Mouse (Mus musculus): ENCODE measurements around the gene Dicer1. TPM values are rescaled to one million over a fixed set of nuclear protein-coding genes. Genes with fewer than 3 reads are reported as not detected.

Gene Dicer1
- total RNA-seq, 2 experiments from 2014 or later, result 77.0 to 80.2 TPM

- DNase-seq, result no peak
- intact Hi-C loops (cut with DNase I), result no loop called here
These were observed 72.5 kb downstream of the Dicer1 start for GRCm38 (mm10) chr12:104679121-104679818.

- intact Hi-C loops (cut with DNase I), result no loop called here
- no peak for DNase-seq
These were observed 73.3 kb downstream of the Dicer1 start for GRCm38 (mm10) chr12:104678462-104678861.

DNA sequence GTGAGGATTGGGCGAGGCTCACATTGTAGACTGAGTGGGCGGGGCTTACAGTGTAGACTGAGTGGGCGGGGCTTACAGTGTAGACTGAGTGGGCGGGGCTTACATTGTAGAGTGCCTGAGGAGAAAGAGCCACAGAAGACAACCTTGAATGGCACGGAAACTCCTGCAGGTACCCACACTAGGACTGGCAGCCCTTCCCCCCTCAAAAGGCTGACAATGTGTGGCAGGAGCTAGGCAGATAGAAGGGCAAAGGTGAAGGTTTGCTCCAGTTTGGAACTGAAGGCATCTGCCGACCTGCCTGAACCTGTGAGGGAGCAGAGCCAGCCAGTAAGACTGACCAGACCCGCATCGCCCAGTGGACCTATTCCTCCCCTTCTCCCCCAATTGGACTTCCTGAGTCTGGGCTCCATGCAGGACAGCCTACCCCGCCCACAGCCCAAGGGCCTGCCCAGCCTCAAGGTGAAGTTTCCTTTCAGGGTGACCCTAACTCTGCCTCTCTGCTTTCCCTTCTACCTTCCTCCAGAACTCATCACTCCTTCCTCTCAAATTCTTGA, 74.3 kb downstream of the Dicer1 start:
- DNase-seq, result no peak
- intact Hi-C loops (cut with DNase I), result no loop called here

- peak; percentile 26 for DNase-seq
- intact Hi-C loops (cut with DNase I), result no loop called here
These were observed 75.0 kb downstream of the Dicer1 start for GRCm38 (mm10) chr12:104676535-104677370.

- DNase-seq, result no peak
- intact Hi-C loops (cut with DNase I), result no loop called here
These were observed 78.8 kb downstream of the Dicer1 start for GRCm38 (mm10) chr12:104672976-104673375.

DNA sequence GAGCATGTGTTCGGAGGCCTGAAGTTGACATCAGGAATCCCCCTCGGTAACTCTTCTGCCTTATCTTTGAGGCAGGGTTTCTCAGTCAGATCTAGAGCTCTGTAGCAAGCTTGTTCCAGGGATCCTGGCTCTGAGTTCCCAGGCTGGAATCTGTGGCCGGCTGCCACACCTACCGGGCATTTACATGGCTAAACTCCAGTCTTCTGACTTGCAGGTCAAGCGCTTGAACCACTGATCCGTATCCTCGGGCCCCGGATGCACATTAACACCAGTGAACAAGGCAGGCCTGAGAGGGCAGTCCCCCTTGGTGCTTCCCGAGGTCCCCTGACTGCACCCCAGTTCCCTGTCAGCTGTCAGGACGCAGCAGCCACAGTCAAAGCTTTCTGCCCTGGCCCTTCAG, 79.3 kb downstream of the Dicer1 start:
- intact Hi-C loops (cut with DNase I), result no loop called here
- DNase-seq, result no peak

DNA sequence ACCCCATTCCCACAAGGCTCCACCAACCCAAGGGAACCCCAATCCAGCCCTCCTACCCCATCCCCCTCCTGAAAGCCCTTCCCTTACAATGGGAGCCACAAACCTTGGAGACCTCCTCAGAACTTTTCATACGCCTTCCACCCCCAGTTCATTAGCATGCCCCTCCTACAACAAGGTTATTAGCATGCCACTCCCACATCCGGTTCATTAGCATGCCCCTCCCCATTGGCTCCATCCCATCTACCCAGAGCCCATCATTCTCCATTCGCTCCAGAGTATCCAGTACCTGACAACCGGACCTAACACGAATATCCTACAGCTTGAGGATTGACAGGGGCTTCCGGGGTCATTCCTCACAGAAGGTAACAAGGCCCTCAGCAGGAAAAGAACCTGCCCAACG, 83.9 kb downstream of the Dicer1 start:
- intact Hi-C loops (cut with DNase I), result no loop called here
- no peak for DNase-seq

GRCm38 (mm10) chr12:104665951-104666350, 85.8 kb downstream of the Dicer1 start:
- DNase-seq, result no peak
- intact Hi-C loops (cut with DNase I), result no loop called here

DNA sequence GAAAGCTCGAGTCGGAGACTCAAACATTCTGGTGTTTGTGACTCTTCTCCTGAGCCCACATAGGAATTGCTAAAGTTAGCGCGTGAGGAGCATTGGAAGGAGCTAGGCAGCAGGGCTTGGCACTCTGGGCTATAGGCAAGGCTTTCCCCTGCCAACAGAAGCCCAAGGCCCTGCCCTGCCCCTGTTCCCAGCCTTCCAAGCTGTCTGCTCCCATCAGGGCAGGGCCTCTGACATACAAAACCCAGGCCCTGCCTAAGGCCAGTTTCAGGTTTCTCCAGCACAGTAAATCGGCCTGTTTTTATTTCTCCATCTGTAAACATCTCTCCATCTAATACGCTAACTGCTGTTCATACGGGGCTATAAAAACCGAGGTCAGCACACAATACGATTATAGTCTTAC, 86.2 kb downstream of the Dicer1 start:
- DNase-seq, result no peak
- intact Hi-C loops (cut with DNase I), result no loop called here

DNA sequence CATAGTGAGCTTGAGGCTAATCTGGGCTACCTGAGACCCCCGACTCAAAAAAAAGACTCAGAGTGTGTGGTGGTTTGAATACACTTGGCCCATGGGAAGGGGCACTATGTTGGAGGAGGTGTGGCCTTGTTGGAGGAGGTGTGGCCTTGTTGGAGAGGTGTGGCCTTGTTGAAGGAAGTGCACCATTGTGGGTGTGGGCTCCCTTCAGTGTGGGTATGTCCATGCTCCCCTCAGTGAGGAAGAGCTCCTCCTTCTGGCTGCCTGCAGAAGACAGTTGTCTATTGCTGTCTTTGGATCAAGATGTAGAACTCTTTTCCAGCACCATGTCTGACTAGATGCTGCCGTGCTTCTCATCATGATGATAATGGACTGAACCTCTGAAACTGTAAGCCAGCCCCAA, 95.6 kb downstream of the Dicer1 start:
- DNase-seq, result no peak
- intact Hi-C loops (cut with DNase I), result no loop called here

GRCm38 (mm10) chr12:104655006-104655405, 96.7 kb downstream of the Dicer1 start:
- DNase-seq, result no peak
- intact Hi-C loops (cut with DNase I), result no loop called here

- DNase-seq, result no peak
- intact Hi-C loops (cut with DNase I), result no loop called here
These were observed 99.7 kb downstream of the Dicer1 start for GRCm38 (mm10) chr12:104652021-104652420.

- intact Hi-C loops (cut with DNase I), result no loop called here
- DNase-seq, result no peak
These were observed 100.5 kb downstream of the Dicer1 start for GRCm38 (mm10) chr12:104651269-104651668.

GRCm38 (mm10) chr12:104650510-104651260, 101.1 kb downstream of the Dicer1 start:
- intact Hi-C loops (cut with DNase I), result no loop called here

GRCm38 (mm10) chr12:104648366-104648765, 103.4 kb downstream of the Dicer1 start:
- no peak for DNase-seq
- intact Hi-C loops (cut with DNase I), result no loop called here

More at GRCm38 (mm10) chr12:104650510-104651260, 101.1 kb downstream of the Dicer1 start:
- peak; percentile 39 for DNase-seq

- peak; percentile 63 for DNase-seq
- intact Hi-C loops (cut with DNase I), result no loop called here
These were observed 109.4 kb downstream of the Dicer1 start for GRCm38 (mm10) chr12:104642337-104642736.

DNA sequence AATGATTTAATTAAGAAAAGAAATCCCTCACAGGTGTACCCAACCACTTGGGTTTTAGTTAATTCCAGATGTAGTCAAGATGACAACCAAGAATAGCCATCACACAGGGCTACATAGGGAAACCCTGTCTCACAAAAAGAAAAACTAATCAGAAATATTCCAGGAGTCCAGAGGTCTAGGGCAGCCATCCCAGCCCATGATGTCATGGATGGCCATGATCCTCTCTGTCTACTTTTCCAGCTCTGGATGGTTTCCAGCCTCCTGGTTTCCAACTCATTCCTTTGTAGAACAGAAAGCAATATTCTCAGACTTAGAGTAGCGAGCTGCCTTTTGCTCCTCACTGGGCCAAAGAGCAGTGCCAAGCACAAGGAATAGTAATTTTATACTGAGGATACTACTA, 110.8 kb downstream of the Dicer1 start:
- intact Hi-C loops (cut with DNase I), result no loop called here
- DNase-seq, result no peak

DNA sequence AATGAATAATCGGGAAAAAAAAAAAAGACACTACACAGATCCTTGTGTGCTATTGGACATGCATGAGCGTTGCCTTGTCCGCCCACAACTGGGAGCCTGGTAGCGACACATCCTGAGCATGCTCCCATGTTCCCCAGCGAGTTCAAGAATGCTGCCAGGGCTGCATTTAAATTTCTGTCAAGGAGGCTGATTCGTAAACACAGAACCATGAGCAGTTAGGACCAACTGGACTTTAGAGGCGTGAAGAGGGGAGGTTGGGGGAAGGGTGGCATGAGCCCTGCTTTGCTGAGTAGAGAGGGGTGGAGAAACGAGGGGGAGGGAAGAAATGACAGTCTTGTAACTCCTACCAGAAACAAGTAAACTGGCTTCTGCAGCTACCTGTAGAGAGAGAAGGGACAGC, 113.6 kb downstream of the Dicer1 start:
- intact Hi-C loops (cut with DNase I), result no loop called here
- DNase-seq, result no peak

Measured in left cerebral cortex, postnatal 4 days (tissue).